Mouse (Mus musculus): ENCODE measurements at regions not wholly inside any gene's neighbourhood (a gene's known extent, or its start where the extent isn't known, plus 50 kb on each side); places are given as distances from the start of the nearest gene placed in this dataset.

DNA sequence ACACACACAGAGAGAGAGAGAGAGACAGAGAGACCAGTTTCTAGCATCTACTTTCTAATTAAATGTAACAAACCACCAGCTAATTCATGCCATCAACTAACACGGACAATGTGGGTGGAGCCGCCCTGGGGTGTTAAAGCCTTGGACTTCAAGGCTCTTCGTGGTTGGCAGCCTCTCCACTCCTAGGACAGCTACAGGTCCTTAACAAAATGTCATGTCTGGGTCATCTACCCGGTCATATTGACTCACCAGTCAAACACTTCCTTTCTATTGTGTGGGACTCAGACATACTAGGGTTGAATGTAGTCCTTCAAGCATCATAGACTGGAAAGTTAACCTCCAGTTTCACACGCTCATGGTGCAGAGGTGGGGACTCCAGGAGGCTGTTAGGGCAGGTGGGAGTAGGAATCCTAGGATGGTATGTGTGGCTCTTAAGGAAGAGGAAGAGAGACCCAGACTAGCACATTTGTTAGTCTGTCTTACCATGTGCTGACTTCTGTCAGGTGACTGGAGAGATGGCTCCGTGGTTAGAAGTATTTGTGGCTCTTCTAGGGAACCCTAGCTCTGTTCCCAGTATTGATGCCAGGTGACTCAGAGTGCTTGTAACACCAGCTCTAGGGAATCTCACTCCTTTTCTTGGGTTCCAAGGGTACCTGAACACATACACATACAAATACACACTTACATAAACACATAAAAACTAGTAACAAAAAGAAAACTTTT lies 155.7 kb upstream of the Rreb1 start:
- no peak overlapping the region for H3K4me3 ChIP-seq (replicated peaks; ENCODE audit: low read length)
- peaks cover 2% of the 10 kb centered on the region; the same call in 1 of the 2 replicates for H3K4me1 ChIP-seq (replicated peaks; ENCODE audit: low read depth, low read length)
- TF ChIP-seq NANOG (IDR thresholded peaks at IDR 0.05; ENCODE audit: borderline replicate concordance, low read length) (no peak), CTCF (conservative IDR thresholded peaks at IDR 0.05; ENCODE audit: low read length) (no peak), POU5F1 (IDR thresholded peaks at IDR 0.05; ENCODE audit: borderline replicate concordance, low read length) (no peak)
- H3K36me3 ChIP-seq (ENCODE audit: insufficient read depth, low read length), result no peaks in the 10 kb centered on the region
- no peaks in the 10 kb centered on the region for H3K9me3 ChIP-seq (ENCODE audit: low read length)
- peaks cover 6% of the 10 kb centered on the region; the same call in 1 of the 2 replicates for H3K27me3 ChIP-seq (ENCODE audit: insufficient read depth, low read length)

GRCm38 (mm10) chr13:37624741-37625140 lies 153.5 kb upstream of the Rreb1 start:
- Histone ChIP-seq H3K4me1 (replicated peaks; ENCODE audit: low read depth, low read length) (peaks cover 11% of the 10 kb centered on the region), H3K36me3 (ENCODE audit: insufficient read depth, low read length) (no peaks in the 10 kb centered on the region), H3K9me3 (ENCODE audit: low read length) (no peaks in the 10 kb centered on the region; the same call in 1 of the 2 replicates), H3K27me3 (ENCODE audit: insufficient read depth, low read length) (peaks cover 6% of the 10 kb centered on the region; the same call in 1 of the 2 replicates), H3K4me3 (replicated peaks; ENCODE audit: low read length) (no peak overlapping the region)
- TF ChIP-seq POU5F1 (IDR thresholded peaks at IDR 0.05; ENCODE audit: borderline replicate concordance, low read length) (no peak), CTCF (conservative IDR thresholded peaks at IDR 0.05; ENCODE audit: low read length) (no peak), NANOG (IDR thresholded peaks at IDR 0.05; ENCODE audit: borderline replicate concordance, low read length) (no peak)

- H3K36me3 ChIP-seq (ENCODE audit: insufficient read depth, low read length), result no peaks in the 10 kb centered on the region
- TF ChIP-seq NANOG (IDR thresholded peaks at IDR 0.05; ENCODE audit: borderline replicate concordance, low read length) (no peak), POU5F1 (IDR thresholded peaks at IDR 0.05; ENCODE audit: borderline replicate concordance, low read length) (no peak), CTCF (conservative IDR thresholded peaks at IDR 0.05; ENCODE audit: low read length) (no peak)
- peaks cover under 1% of the 10 kb centered on the region; the same call in 1 of the 2 replicates for H3K9me3 ChIP-seq (ENCODE audit: low read length)
- H3K4me1 ChIP-seq (replicated peaks; ENCODE audit: low read depth, low read length), result peaks cover 11% of the 10 kb centered on the region
- H3K27me3 ChIP-seq (ENCODE audit: insufficient read depth, low read length), result peaks cover 6% of the 10 kb centered on the region; the same call in 1 of the 2 replicates
- no peak overlapping the region for H3K4me3 ChIP-seq (replicated peaks; ENCODE audit: low read length)
Observed at GRCm38 (mm10) chr13:37625532-37626235, 152.5 kb upstream of the Rreb1 start.

DNA sequence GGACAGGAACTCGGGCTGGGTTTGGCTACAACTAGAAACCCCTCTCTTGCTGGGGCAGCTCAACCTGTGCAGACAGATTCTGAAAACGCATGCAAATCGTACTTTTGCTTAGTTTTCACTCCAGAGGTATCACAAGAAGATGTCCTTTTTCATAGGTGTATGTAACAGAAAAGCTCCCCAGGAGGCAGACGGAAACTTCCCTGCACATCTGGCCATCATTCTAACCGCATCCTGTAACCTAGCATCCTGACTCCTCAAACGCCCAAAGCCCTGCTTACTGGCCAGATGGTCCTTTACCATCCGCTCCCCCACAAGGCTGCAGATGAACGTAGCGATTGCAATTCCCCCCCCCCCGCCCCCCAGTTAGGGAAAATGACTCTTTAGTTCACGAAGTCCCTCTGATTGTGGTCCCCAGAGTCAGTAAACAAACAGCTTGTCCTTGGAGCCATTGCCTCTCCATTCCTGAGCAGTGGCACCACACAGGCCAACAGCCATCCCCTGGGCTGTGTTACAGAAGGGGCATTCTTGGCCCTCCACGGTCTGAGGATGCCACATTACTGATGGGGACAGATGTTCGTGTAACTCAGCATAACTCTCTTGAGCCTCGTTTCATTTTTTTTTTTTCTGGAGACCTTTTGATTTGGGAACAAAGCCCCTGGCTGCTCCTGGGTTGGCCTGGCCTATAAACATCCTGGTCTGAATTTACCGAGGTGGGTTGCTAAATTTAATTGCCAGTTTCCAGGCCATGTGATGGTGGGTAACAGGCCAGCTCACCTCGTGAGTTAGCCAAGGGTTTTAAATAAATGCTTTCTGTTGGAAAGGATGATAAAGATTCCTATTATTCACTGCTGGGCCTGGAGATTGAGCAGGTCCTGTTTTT lies 149.6 kb upstream of the Rreb1 start:
- H3K4me3 ChIP-seq (replicated peaks; ENCODE audit: low read length), result peak overlapping the region; percentile 32; the same call in 1 of the 2 replicates
- peaks cover 24% of the 10 kb centered on the region for H3K9me3 ChIP-seq (ENCODE audit: low read length)
- peaks cover 6% of the 10 kb centered on the region; the same call in 1 of the 2 replicates for H3K27me3 ChIP-seq (ENCODE audit: insufficient read depth, low read length)
- peaks cover 11% of the 10 kb centered on the region for H3K4me1 ChIP-seq (replicated peaks; ENCODE audit: low read depth, low read length)
- no peaks in the 10 kb centered on the region for H3K36me3 ChIP-seq (ENCODE audit: insufficient read depth, low read length)
- TF ChIP-seq CTCF (conservative IDR thresholded peaks at IDR 0.05; ENCODE audit: low read length) (no peak), NANOG (IDR thresholded peaks at IDR 0.05; ENCODE audit: borderline replicate concordance, low read length) (no peak), POU5F1 (IDR thresholded peaks at IDR 0.05; ENCODE audit: borderline replicate concordance, low read length) (no peak)

GRCm38 (mm10) chr13:37629271-37629899 lies 148.8 kb upstream of the Rreb1 start:
- Histone ChIP-seq H3K27me3 (ENCODE audit: insufficient read depth, low read length) (peaks cover 6% of the 10 kb centered on the region; the same call in 1 of the 2 replicates), H3K4me3 (replicated peaks; ENCODE audit: low read length) (no peak overlapping the region), H3K9me3 (ENCODE audit: low read length) (peaks cover 24% of the 10 kb centered on the region), H3K4me1 (replicated peaks; ENCODE audit: low read depth, low read length) (peaks cover 11% of the 10 kb centered on the region), H3K36me3 (ENCODE audit: insufficient read depth, low read length) (no peaks in the 10 kb centered on the region)
- TF ChIP-seq NANOG (IDR thresholded peaks at IDR 0.05; ENCODE audit: borderline replicate concordance, low read length), result no peak
- no peak for TF ChIP-seq CTCF (conservative IDR thresholded peaks at IDR 0.05; ENCODE audit: low read length)
- no peak for TF ChIP-seq POU5F1 (IDR thresholded peaks at IDR 0.05; ENCODE audit: borderline replicate concordance, low read length)

DNA sequence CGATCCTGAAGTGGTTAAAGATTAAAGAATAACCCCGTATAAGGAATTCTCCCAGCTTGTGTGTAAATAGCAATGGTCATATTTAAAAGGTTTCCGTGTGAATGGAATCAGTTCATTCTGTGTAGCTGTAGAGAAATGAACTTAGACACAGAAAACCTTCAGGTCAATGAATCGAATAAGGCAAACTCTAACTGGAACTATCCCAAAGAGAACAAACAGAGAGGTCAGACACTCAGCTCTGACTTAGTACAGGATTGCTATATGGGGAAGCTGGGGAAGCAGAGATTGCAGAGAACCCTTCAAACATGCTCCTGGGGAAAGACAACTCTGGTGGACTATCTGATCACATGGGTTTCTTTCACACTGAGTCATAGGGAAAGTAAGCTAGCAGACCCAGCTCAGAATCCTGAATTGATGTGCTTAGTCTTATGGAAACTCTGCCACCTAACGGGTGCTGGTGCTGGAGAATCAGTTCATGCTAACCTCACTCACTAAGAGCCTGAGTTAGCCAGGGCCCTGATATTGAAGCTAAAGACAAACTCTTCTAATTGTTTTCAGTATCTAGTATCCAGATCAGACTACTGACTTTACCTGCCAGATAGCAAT lies 145.3 kb upstream of the Rreb1 start:
- TF ChIP-seq POU5F1 (IDR thresholded peaks at IDR 0.05; ENCODE audit: borderline replicate concordance, low read length), result no peak
- no peak for TF ChIP-seq CTCF (conservative IDR thresholded peaks at IDR 0.05; ENCODE audit: low read length)
- TF ChIP-seq NANOG (IDR thresholded peaks at IDR 0.05; ENCODE audit: borderline replicate concordance, low read length), result no peak
- peaks cover 5% of the 10 kb centered on the region for H3K4me1 ChIP-seq (replicated peaks; ENCODE audit: low read depth, low read length)

DNA sequence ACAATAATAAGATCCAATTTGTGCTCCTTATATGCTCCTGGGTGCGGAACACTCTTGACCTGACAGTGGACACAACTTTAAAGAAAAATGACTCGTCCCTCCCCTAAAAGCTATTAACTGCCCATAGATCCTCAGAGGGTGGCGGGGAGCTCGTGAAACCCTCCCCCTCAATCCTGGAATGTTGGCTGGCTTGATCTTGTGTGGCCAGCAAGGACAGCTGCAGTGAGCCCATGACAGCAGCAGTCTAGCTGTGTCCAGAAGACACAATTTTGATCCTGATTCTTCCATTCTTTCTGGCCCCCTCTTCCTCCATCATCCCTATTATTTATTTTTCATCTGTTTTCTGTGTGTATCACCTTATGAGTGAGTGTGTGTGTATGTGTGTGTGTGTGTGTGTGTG lies 141.8 kb upstream of the Rreb1 start:
- Histone ChIP-seq H3K9me3 (ENCODE audit: low read length) (peaks cover 17% of the 10 kb centered on the region), H3K27me3 (ENCODE audit: insufficient read depth, low read length) (no peaks in the 10 kb centered on the region), H3K36me3 (ENCODE audit: insufficient read depth, low read length) (no peaks in the 10 kb centered on the region), H3K4me1 (replicated peaks; ENCODE audit: low read depth, low read length) (no peaks in the 10 kb centered on the region), H3K4me3 (replicated peaks; ENCODE audit: low read length) (no peak overlapping the region)
- no peak for TF ChIP-seq POU5F1 (IDR thresholded peaks at IDR 0.05; ENCODE audit: borderline replicate concordance, low read length)
- TF ChIP-seq NANOG (IDR thresholded peaks at IDR 0.05; ENCODE audit: borderline replicate concordance, low read length), result no peak
- no peak for TF ChIP-seq CTCF (conservative IDR thresholded peaks at IDR 0.05; ENCODE audit: low read length)

More for the DNA sequence above, 145.3 kb upstream of the Rreb1 start:
- H3K4me3 ChIP-seq (replicated peaks; ENCODE audit: low read length), result no peak overlapping the region
- H3K9me3 ChIP-seq (ENCODE audit: low read length), result peaks cover 24% of the 10 kb centered on the region
- H3K27me3 ChIP-seq (ENCODE audit: insufficient read depth, low read length), result no peaks in the 10 kb centered on the region; the same call in 1 of the 2 replicates
- no peaks in the 10 kb centered on the region for H3K36me3 ChIP-seq (ENCODE audit: insufficient read depth, low read length)
